Mouse (Mus musculus) ES-E14 (cell line): Measurements from ENCODE around the gene Plpp3.
A peak's percentile ranks its signal among the peaks of the same experiment; 100 is the strongest.

Experiments
- CHD2 ChIP-seq: IDR thresholded peaks from 2 replicates; pipeline ENCODE4 v1.6.1; 2014; ENCODE audit warnings: mild to moderate bottlenecking, low read depth, low read length, inconsistent platforms
- MAFK ChIP-seq: IDR thresholded peaks from 2 replicates; pipeline ENCODE4 v1.6.1; 2014; ENCODE audit warnings: mild to moderate bottlenecking, low read depth, low read length, inconsistent platforms; ENCODE audit not compliant: insufficient read depth
- ZC3H11A ChIP-seq: IDR thresholded peaks from 2 replicates; pipeline ENCODE4 v1.6.1; 2012; ENCODE audit warnings: low read depth, mild to moderate bottlenecking, inconsistent platforms, low read length, borderline replicate concordance
- ZNF384 ChIP-seq: IDR thresholded peaks from 2 replicates; pipeline ENCODE4 v1.6.1; 2012; ENCODE audit warnings: low read depth, low read length, inconsistent platforms

GRCm38 (mm10) chr4:105156955-105157275 lies 232 bp upstream of the Plpp3 start:
- no peak for TF ChIP-seq CHD2
- peak; percentile 98 for TF ChIP-seq ZNF384
- no peak for TF ChIP-seq ZC3H11A
- no peak for TF ChIP-seq MAFK
